Mouse (Mus musculus): ENCODE data around the gene Setd5. TPM values are rescaled to one million over a fixed set of nuclear protein-coding genes. Genes with fewer than 3 reads are reported as not detected.
A peak's percentile ranks its signal among the peaks of the same experiment; 100 is the strongest.

Setd5 gene
- polyA plus RNA-seq, 2 experiments = 11.8 to 14.1 TPM

DNA sequence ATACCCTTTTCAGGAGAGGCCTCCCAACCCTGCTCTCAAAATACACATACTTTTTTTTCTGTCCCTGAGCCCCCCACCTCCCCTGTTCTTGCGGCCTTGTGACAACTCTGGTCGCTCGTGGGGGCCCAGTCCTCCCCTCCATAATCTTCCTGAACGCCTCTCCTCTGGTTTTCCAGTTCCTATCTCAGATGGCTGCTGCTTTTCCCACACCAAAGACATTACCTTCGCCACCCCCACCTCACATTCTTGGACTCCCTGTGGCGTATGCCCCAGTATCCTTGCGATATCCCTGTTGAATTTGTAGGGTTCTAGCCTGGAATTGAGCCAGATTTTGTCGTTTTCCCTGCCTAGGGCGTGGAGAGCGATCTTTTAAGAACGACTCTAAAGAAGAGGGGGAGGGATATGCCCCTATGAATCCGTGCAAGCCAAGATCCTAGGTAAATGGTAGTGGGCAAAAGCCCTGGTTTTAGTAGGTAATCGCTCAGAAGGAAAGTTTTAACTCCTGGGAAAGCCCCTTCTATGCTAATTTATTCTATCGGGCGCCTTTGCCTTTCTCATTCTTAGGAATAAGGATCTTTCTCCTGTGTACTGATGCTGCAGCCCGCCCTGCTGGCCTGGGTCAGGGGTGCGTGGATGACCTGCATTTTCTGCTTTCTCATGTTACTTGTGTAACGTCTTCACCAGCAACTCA, 1.0 kb downstream of the Setd5 start:
- TF ChIP-seq CTCF (IDR thresholded peaks at IDR 0.05; ENCODE audit: low read depth) (peak; percentile 46), EP300 (IDR thresholded peaks at IDR 0.05; ENCODE audit: low read depth) (no peak)
- Histone ChIP-seq H3K27me3 (ENCODE audit: control insufficient read depth, insufficient read depth, low read length) (no peaks in the 10 kb centered on the region), H3K4me2 (ENCODE audit: low read depth) (peak overlapping the region; percentile 94), H3K4me3 (ENCODE audit: insufficient read depth in 1 of 2, low read depth in 2 of 2, low read length in 2 of 2) (peak overlapping the region; percentile 91 to 97), H3K4me1 (replicated peaks; ENCODE audit: control insufficient read depth in 2 of 2, insufficient read depth in 2 of 2, low read length in 1 of 2) (peaks cover 20 to 23% of the 10 kb centered on the region in 2 experiments), H3K9ac (replicated peaks) (peak overlapping the region; percentile 99), H3K36me3 (replicated peaks; ENCODE audit: control insufficient read depth, insufficient read depth, low read depth) (peaks cover 4% of the 10 kb centered on the region), H3K9me3 (ENCODE audit: control insufficient read depth, low read length) (no peaks in the 10 kb centered on the region), H3K27ac (peak overlapping the region; percentile 95)
- peak in 2 of 3 experiments; percentile 45 to 49 for DNase-seq (ENCODE audit: low read depth in 3 of 3, low spot score in 3 of 3)
- under 1% methylated on average over 18 of the region's 18 CpGs for WGBS (ENCODE audit: insufficient replicate concordance)
- no peak for ATAC-seq (ENCODE audit: insufficient read depth)

DNA sequence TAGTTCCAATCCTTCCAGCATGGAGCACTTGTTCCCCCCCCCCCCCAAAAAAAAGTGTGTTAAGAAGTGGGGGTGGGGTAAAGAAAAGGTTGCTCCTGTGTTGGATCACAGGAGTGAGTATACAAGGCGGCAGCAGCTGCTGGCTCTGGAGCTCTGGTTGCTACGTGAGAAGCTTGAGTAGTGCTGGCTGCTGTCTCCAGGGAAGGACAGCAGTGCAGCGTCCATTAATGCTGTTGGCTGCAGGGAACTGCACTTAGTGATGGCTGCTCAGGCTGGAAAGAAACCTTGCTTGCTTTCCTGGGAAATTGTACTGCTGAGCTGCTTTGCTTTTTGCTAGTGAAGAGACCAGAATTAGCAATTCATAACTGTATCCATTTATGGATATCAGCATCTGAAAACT, 2.3 kb downstream of the Setd5 start:
- Histone ChIP-seq H3K27me3 (ENCODE audit: control insufficient read depth, insufficient read depth, low read length) (no peaks in the 10 kb centered on the region), H3K36me3 (replicated peaks; ENCODE audit: control insufficient read depth, insufficient read depth, low read depth) (peaks cover 4% of the 10 kb centered on the region), H3K4me3 (ENCODE audit: insufficient read depth in 1 of 2, low read depth in 2 of 2, low read length in 2 of 2) (peak overlapping the region; percentile 64 to 91), H3K27ac (peak overlapping the region; percentile 24; the same call in 1 of the 2 replicates), H3K9ac (replicated peaks) (peak overlapping the region; percentile 55), H3K4me1 (replicated peaks; ENCODE audit: control insufficient read depth in 2 of 2, insufficient read depth in 2 of 2, low read length in 1 of 2) (peaks cover 18% of the 10 kb centered on the region in 2 experiments), H3K4me2 (ENCODE audit: low read depth) (peak overlapping the region; percentile 94), H3K9me3 (ENCODE audit: control insufficient read depth, low read length) (no peaks in the 10 kb centered on the region)
- TF ChIP-seq EP300 (IDR thresholded peaks at IDR 0.05; ENCODE audit: low read depth) (no peak), CTCF (IDR thresholded peaks at IDR 0.05; ENCODE audit: low read depth) (no peak)
- DNase-seq (ENCODE audit: low read depth in 3 of 3, low spot score in 3 of 3) = no peak
- WGBS (ENCODE audit: insufficient replicate concordance) = 1% methylated on average over 3 of the region's 3 CpGs
- ATAC-seq (ENCODE audit: insufficient read depth) = no peak

DNA sequence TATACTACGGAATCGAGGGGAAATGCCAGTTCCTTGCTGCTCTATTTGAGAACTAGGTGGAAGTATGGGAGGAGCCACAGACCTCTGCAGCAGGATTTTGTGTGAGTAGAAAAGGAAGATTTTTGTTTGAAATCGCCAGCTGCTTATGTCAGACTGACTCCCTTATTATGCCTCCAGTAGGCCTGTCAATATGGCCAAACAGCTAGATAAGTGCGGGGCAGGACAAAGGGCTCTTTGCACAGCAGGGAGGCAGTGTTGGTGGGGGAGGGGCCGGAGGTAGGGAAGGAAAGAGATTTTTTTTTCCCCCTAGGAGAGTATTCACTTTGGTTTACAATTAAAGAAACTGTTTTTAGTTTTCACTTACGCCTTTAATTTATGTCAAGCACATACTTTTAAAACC, 5.1 kb downstream of the Setd5 start:
- Histone ChIP-seq H3K4me2 (ENCODE audit: low read depth) (peak overlapping the region; percentile 49), H3K27me3 (ENCODE audit: control insufficient read depth, insufficient read depth, low read length) (no peaks in the 10 kb centered on the region), H3K27ac (no peak overlapping the region), H3K4me1 (replicated peaks; ENCODE audit: control insufficient read depth in 2 of 2, insufficient read depth in 2 of 2, low read length in 1 of 2) (peaks cover 9 to 12% of the 10 kb centered on the region in 2 experiments), H3K9me3 (ENCODE audit: control insufficient read depth, low read length) (no peaks in the 10 kb centered on the region), H3K36me3 (replicated peaks; ENCODE audit: control insufficient read depth, insufficient read depth, low read depth) (peaks cover 4% of the 10 kb centered on the region), H3K9ac (replicated peaks) (peak overlapping the region; percentile 1; the same call in 1 of the 2 replicates), H3K4me3 (ENCODE audit: insufficient read depth in 1 of 2, low read depth in 2 of 2, low read length in 2 of 2) (peak overlapping the region in 1 of 2 experiments; percentile 8; a peak in 1 of 4 replicates)
- no peak for ATAC-seq (ENCODE audit: insufficient read depth)
- WGBS (ENCODE audit: insufficient replicate concordance) = 36% methylated on average over 6 of the region's 6 CpGs
- DNase-seq (ENCODE audit: low read depth in 3 of 3, low spot score in 3 of 3) = no peak
- TF ChIP-seq CTCF (IDR thresholded peaks at IDR 0.05; ENCODE audit: low read depth) = no peak
- TF ChIP-seq EP300 (IDR thresholded peaks at IDR 0.05; ENCODE audit: low read depth) = no peak

DNA sequence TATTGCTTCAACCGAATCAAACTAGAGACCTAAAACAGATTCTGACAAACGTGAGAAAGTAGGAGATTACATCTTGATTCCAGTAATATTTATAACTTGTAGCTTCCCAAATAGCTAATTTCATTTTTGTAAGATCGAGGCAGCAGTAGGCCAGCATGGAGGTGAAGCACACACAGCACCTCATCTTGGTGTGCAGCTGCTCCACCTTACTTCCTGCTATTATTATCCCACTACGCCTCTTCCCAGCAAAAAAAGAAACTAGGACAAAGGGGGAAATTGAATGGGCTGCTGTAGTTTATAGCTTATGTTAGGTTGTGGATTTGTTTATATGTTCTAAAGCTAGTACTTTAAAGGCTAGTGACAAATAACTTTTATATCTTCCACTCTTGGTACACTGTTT, 7.4 kb downstream of the Setd5 start:
- ATAC-seq (ENCODE audit: insufficient read depth) (no peak), DNase-seq (ENCODE audit: low read depth in 3 of 3, low spot score in 3 of 3) (no peak)
- no peak overlapping the region for H3K4me3 ChIP-seq (ENCODE audit: insufficient read depth in 1 of 2, low read depth in 2 of 2, low read length in 2 of 2)
- H3K36me3 ChIP-seq (replicated peaks; ENCODE audit: control insufficient read depth, insufficient read depth, low read depth) = peaks cover 4% of the 10 kb centered on the region
- H3K27ac ChIP-seq = no peak overlapping the region
- no peak overlapping the region for H3K9ac ChIP-seq (replicated peaks)
- peaks cover 7 to 9% of the 10 kb centered on the region in 2 experiments for H3K4me1 ChIP-seq (replicated peaks; ENCODE audit: control insufficient read depth in 2 of 2, insufficient read depth in 2 of 2, low read length in 1 of 2)
- H3K9me3 ChIP-seq (ENCODE audit: control insufficient read depth, low read length) = no peaks in the 10 kb centered on the region
- no peak for TF ChIP-seq EP300 (IDR thresholded peaks at IDR 0.05; ENCODE audit: low read depth)
- TF ChIP-seq CTCF (IDR thresholded peaks at IDR 0.05; ENCODE audit: low read depth) = no peak
- no peak overlapping the region for H3K4me2 ChIP-seq (ENCODE audit: low read depth)
- H3K27me3 ChIP-seq (ENCODE audit: control insufficient read depth, insufficient read depth, low read length) = no peaks in the 10 kb centered on the region
- 56% methylated on average over 4 of the region's 4 CpGs for WGBS (ENCODE audit: insufficient replicate concordance)

DNA sequence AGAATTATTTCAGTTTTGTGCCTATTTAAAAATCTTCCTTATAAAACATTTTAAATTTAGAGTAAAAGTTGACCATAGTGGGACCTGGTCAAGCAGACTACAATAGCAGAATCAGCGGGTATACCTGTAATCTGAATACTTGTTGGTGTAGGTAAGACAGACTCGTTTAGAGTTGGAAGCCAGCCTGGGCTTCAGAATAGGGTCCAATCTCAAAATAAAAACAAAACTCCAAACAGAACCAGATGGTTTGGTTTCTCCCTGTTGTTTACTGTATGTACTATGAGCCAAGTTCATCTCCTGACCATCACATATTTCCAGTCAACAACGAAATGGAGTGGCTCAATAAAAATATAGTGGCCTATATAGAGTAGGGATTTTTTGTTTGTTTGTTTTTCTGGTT, 16.0 kb downstream of the Setd5 start:
- no peak overlapping the region for H3K4me3 ChIP-seq (ENCODE audit: insufficient read depth in 1 of 2, low read depth in 2 of 2, low read length in 2 of 2)
- no peak overlapping the region for H3K4me2 ChIP-seq (ENCODE audit: low read depth)
- TF ChIP-seq EP300 (IDR thresholded peaks at IDR 0.05; ENCODE audit: low read depth) (no peak), CTCF (IDR thresholded peaks at IDR 0.05; ENCODE audit: low read depth) (no peak)
- H3K27ac ChIP-seq = no peak overlapping the region
- ATAC-seq (ENCODE audit: insufficient read depth) = no peak
- H3K36me3 ChIP-seq (replicated peaks; ENCODE audit: control insufficient read depth, insufficient read depth, low read depth) = no peaks in the 10 kb centered on the region
- H3K27me3 ChIP-seq (ENCODE audit: control insufficient read depth, insufficient read depth, low read length) = no peaks in the 10 kb centered on the region
- H3K9me3 ChIP-seq (ENCODE audit: control insufficient read depth, low read length) = no peaks in the 10 kb centered on the region
- H3K4me1 ChIP-seq (replicated peaks; ENCODE audit: control insufficient read depth in 2 of 2, insufficient read depth in 2 of 2, low read length in 1 of 2) = 0 out of 4 replicates have a peak, but pooled peaks cover 0 to 2% of the 10 kb centered on the region in 2 experiments
- H3K9ac ChIP-seq (replicated peaks) = no peak overlapping the region
- DNase-seq (ENCODE audit: low read depth in 3 of 3, low spot score in 3 of 3) = no peak
- WGBS (ENCODE audit: insufficient replicate concordance) = 79% methylated on average over 3 of the region's 3 CpGs

Measured in liver, embryonic 14.5 days (tissue).